Mouse (Mus musculus): Measurements from ENCODE around the gene Fam3b.

Gene Fam3b

DNA sequence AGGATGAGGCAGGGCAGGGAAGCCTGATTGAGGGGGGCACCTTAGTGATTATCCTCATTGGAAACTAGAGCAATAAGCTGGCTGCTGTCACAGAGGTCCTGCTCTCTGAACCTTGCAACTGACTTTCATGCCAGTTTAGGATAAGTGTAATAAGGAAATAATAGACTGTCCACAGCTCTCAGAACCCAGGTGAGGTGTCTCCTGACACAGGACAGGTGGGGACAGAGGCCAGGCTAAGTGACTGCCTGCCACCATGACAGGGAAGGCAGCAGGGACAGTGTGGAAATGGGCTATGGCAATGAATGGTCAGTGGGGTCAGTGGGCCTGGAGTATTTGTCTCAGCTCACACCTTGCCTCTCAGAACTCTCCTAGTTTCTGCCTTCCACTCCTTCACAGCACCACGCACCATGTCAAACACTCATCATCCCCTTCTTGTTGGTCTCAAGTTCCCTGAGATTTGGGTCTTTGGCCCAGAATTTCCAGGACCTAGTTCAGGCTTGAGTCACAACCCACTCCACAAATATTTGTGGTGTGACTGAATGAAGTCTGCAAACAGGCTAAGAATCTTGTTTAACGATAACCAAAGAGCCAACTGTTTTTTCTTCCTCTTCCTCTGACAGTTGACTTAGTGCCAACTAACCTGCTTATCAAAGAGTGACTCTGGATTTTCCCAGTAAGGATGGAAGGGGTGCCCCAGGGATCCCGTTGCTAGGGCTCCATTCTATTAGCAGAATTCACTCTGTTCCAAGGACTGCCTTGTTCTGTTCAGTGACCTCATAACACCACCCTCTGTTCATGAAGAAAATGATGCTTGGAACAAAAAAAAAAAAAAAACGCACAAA lies at the start of gene Fam3b:
TSS of gene Fam3b (minus strand) at position 718 of the 842 bp plus-strand sequence.
- no peak for DNase-seq (ENCODE audit: low spot score in 2 of 2)

GRCm38 (mm10) chr16:97544340-97544739 lies 29.7 kb upstream of the Fam3b start:
- no peak for DNase-seq (ENCODE audit: low spot score in 2 of 2)

GRCm38 (mm10) chr16:97536859-97537258 lies 22.2 kb upstream of the Fam3b start:
- DNase-seq (ENCODE audit: low spot score in 2 of 2), result no peak

GRCm38 (mm10) chr16:97535808-97536413 lies 21.3 kb upstream of the Fam3b start:
- DNase-seq (ENCODE audit: low spot score in 2 of 2), result peak; percentile 44 to 63

GRCm38 (mm10) chr16:97534876-97535461 lies 20.4 kb upstream of the Fam3b start:
- peak in 1 of 2 experiments; percentile 33 for DNase-seq (ENCODE audit: low spot score in 2 of 2)

- DNase-seq (ENCODE audit: low spot score in 2 of 2), result no peak
These were observed 19.8 kb upstream of the Fam3b start for GRCm38 (mm10) chr16:97534448-97534847.

GRCm38 (mm10) chr16:97533751-97534150 lies 19.1 kb upstream of the Fam3b start:
- no peak for DNase-seq (ENCODE audit: low spot score in 2 of 2)

- DNase-seq (ENCODE audit: low spot score in 2 of 2), result no peak
These were observed 18.5 kb upstream of the Fam3b start for GRCm38 (mm10) chr16:97533126-97533525.

GRCm38 (mm10) chr16:97529241-97529640 lies 14.6 kb upstream of the Fam3b start:
- no peak for DNase-seq (ENCODE audit: low spot score in 2 of 2)

DNA sequence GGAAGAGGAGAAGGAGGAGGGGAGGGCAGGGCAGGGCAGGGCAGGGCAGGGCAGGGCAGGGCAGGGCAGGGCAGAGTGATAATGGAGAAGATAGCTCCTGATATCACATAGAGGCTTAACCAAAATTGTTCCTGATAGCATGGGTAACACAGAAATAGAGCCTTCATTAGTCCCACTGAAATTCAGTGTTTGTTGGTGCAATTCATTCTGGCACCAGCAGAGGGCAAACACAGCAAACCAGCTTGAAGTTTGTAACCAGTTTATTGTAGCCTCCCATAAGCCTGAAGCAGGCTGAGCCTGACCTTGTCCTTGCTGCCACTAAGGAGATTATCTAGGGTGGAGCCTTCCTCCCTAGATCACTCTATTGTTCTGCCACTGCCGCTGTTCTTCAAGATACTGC lies 8.4 kb upstream of the Fam3b start:
- no peak for DNase-seq (ENCODE audit: low spot score in 2 of 2)

DNA sequence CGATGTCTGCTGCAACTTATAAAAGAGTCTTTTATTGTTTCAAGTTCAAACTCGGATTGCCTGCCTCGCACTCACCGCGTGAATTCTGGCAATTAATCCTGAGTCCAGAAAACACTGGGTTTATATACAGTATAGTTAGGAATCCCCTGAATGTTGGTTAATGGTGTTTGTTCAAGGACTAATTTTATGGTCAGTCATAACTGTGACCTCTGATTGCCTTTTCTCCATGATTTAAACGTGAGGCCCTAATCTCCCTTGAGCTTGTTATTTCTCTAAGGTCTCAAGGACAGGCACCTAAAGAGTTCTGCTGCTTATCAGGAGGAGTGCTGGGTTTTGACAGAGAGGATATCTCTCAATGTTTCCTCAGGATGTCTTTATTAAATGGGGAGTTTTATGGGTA lies 7.4 kb upstream of the Fam3b start:
- DNase-seq (ENCODE audit: low spot score in 2 of 2), result no peak

- no peak for DNase-seq (ENCODE audit: low spot score in 2 of 2)
These were observed 1.7 kb upstream of the Fam3b start for GRCm38 (mm10) chr16:97516341-97516740.

GRCm38 (mm10) chr16:97512347-97512751 lies 2.3 kb downstream of the Fam3b start:
- DNase-seq (ENCODE audit: low spot score in 2 of 2), result no peak

DNA sequence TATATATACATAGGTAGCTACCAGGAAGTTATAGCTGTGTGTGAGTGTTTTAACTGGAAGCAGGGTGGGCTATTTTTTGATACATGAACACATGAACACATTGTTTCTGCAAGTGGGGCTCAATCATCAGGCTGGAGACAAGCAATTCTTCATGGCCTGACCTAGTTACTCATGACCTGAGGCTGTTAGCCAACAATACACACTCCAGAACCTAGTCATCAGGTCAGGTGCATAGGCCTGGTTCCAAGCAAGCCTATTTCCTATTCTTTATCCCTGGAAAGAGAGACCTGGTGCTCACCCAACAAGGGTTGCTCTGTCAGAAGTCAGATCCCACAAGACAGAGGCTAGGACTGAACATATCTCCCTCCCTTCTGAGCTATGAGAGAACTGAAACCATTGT lies 3.1 kb downstream of the Fam3b start:
- no peak for DNase-seq (ENCODE audit: low spot score in 2 of 2)

GRCm38 (mm10) chr16:97510849-97511248 lies 3.8 kb downstream of the Fam3b start:
- no peak for DNase-seq (ENCODE audit: low spot score in 2 of 2)

- no peak for DNase-seq (ENCODE audit: low spot score in 2 of 2)
These were observed 6.8 kb downstream of the Fam3b start for GRCm38 (mm10) chr16:97507783-97508182.

DNA sequence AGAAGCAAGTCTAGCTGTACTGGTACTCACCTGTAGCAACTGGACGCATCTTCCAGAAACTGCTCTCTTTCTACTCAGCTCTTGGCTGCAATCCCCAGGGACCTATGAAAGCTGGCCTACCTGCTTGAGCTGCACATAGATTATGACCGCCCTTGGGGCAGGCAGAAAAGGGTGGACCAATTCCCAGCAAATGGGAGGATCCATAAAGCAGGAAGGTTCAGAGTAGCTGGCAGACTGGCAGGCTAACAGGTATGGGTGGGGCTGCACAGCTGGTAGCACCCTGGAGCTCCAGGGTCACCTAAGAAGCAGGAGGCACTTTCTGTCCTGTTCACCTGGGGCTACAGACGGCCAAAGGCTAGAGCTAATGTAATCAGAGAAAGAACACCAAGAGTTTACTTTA lies 9.8 kb downstream of the Fam3b start:
- DNase-seq (ENCODE audit: low spot score in 2 of 2), result no peak

- DNase-seq (ENCODE audit: low spot score in 2 of 2), result no peak
These were observed 10.8 kb downstream of the Fam3b start for GRCm38 (mm10) chr16:97503849-97504248.

GRCm38 (mm10) chr16:97500901-97501300 lies 13.7 kb downstream of the Fam3b start:
- no peak for DNase-seq (ENCODE audit: low spot score in 2 of 2)

- DNase-seq (ENCODE audit: low spot score in 2 of 2), result no peak
These were observed 15.2 kb downstream of the Fam3b start for GRCm38 (mm10) chr16:97499450-97499849.

GRCm38 (mm10) chr16:97498139-97498538 lies 16.5 kb downstream of the Fam3b start:
- DNase-seq (ENCODE audit: low spot score in 2 of 2), result no peak

GRCm38 (mm10) chr16:97497682-97498081 lies 16.9 kb downstream of the Fam3b start:
- no peak for DNase-seq (ENCODE audit: low spot score in 2 of 2)

DNA sequence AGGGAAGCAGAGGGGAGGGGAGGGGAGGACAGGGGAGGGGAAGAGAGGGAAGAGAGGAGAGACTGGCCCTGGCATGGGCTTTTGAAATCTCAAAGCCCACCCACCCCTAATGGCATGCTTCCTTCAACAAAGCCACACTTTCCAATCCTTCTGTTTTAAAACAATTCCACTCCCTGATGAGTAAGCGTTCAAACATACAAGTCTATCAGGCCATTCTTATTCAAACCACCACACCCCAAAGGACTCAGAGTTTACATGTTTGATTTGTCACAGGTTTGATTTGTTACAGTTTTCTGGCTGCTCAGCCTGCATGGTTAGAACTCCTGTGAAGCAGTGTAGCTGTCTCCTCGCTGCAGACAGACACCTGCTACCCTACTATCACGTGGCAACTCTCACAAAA lies 18.6 kb downstream of the Fam3b start:
- no peak for DNase-seq (ENCODE audit: low spot score in 2 of 2)

Data from urinary bladder, postnatal 4 days (tissue).